Mouse (Mus musculus): ENCODE data around the gene Lrpprc. TPM values are rescaled to one million over a fixed set of nuclear protein-coding genes. Genes with fewer than 3 reads are reported as not detected.

The Lrpprc gene
- total and polyA plus RNA-seq, 2 experiments: 17.4 to 103 TPM

- peak; percentile 99 for DNase-seq (ENCODE audit: extremely low read depth, low read depth, low spot score)
- WGBS: 34% methylated on average over 9 of the region's 9 CpGs
- peaks cover 13% of the 10 kb centered on the region; the same call in 1 of the 2 replicates for H3K79me2 ChIP-seq (ENCODE audit: control insufficient read depth, insufficient read depth, low read length)
- peak overlapping the region; percentile 47 for H3K4me3 ChIP-seq (ENCODE audit: insufficient read depth, low read depth, low read length)
- peak overlapping the region; percentile 98 for H3K27ac ChIP-seq (replicated peaks; ENCODE audit: insufficient read depth, low read depth, low read length)
- H3K9ac ChIP-seq (ENCODE audit: low read depth, low read length): peak overlapping the region; percentile 80
- no peaks in the 10 kb centered on the region for H3K27me3 ChIP-seq (ENCODE audit: control insufficient read depth, insufficient read depth, low read length)
- peaks cover 34% of the 10 kb centered on the region for H3K4me1 ChIP-seq (ENCODE audit: control insufficient read depth, insufficient read depth, low read length)
- TF ChIP-seq CTCF (IDR thresholded peaks at IDR 0.05; ENCODE audit: low read depth, low read length): no peak
- no peak for TF ChIP-seq POLR2A (IDR thresholded peaks at IDR 0.05; ENCODE audit: extremely low read depth, insufficient read depth, low read length)
- peaks cover 22% of the 10 kb centered on the region for H3K36me3 ChIP-seq (ENCODE audit: control insufficient read depth, insufficient read depth, low read length)
These were observed 52.4 kb downstream of the Lrpprc start for GRCm38 (mm10) chr17:84738073-84738797.

- no peak for TF ChIP-seq POLR2A (IDR thresholded peaks at IDR 0.05; ENCODE audit: extremely low read depth, insufficient read depth, low read length)
- no peak for TF ChIP-seq CTCF (IDR thresholded peaks at IDR 0.05; ENCODE audit: low read depth, low read length)
- Histone ChIP-seq H3K4me1 (ENCODE audit: control insufficient read depth, insufficient read depth, low read length) (peaks cover 36% of the 10 kb centered on the region), H3K79me2 (ENCODE audit: control insufficient read depth, insufficient read depth, low read length) (peaks cover 11% of the 10 kb centered on the region; the same call in 1 of the 2 replicates), H3K4me3 (ENCODE audit: insufficient read depth, low read depth, low read length) (no peak overlapping the region), H3K27me3 (ENCODE audit: control insufficient read depth, insufficient read depth, low read length) (no peaks in the 10 kb centered on the region), H3K36me3 (ENCODE audit: control insufficient read depth, insufficient read depth, low read length) (peaks cover 19% of the 10 kb centered on the region), H3K9ac (ENCODE audit: low read depth, low read length) (no peak overlapping the region), H3K27ac (replicated peaks; ENCODE audit: insufficient read depth, low read depth, low read length) (peak overlapping the region; percentile 64)
- no peak for DNase-seq (ENCODE audit: extremely low read depth, low read depth, low spot score)
- 93% methylated on average over 9 of the region's 9 CpGs for WGBS
These were observed 53.9 kb downstream of the Lrpprc start for GRCm38 (mm10) chr17:84736719-84737118.

- H3K27me3 ChIP-seq (ENCODE audit: control insufficient read depth, insufficient read depth, low read length): no peaks in the 10 kb centered on the region
- H3K4me1 ChIP-seq (ENCODE audit: control insufficient read depth, insufficient read depth, low read length): peaks cover 24% of the 10 kb centered on the region
- no peak overlapping the region for H3K4me3 ChIP-seq (ENCODE audit: insufficient read depth, low read depth, low read length)
- WGBS: 22% methylated on average over 8 of the region's 8 CpGs
- TF ChIP-seq CTCF (IDR thresholded peaks at IDR 0.05; ENCODE audit: low read depth, low read length) (no peak), POLR2A (IDR thresholded peaks at IDR 0.05; ENCODE audit: extremely low read depth, insufficient read depth, low read length) (no peak)
- peak; percentile 97 for DNase-seq (ENCODE audit: extremely low read depth, low read depth, low spot score)
- peak overlapping the region; percentile 93 for H3K27ac ChIP-seq (replicated peaks; ENCODE audit: insufficient read depth, low read depth, low read length)
- peak overlapping the region; percentile 19 for H3K9ac ChIP-seq (ENCODE audit: low read depth, low read length)
- H3K79me2 ChIP-seq (ENCODE audit: control insufficient read depth, insufficient read depth, low read length): peaks cover 14% of the 10 kb centered on the region; the same call in 1 of the 2 replicates
- H3K36me3 ChIP-seq (ENCODE audit: control insufficient read depth, insufficient read depth, low read length): peaks cover 36% of the 10 kb centered on the region
These were observed 58.0 kb downstream of the Lrpprc start for GRCm38 (mm10) chr17:84732612-84733011.

GRCm38 (mm10) chr17:84731361-84731760 is 59.2 kb downstream of the Lrpprc start:
- no peaks in the 10 kb centered on the region for H3K27me3 ChIP-seq (ENCODE audit: control insufficient read depth, insufficient read depth, low read length)
- peak overlapping the region; percentile 25; the same call in 1 of the 2 replicates for H3K27ac ChIP-seq (replicated peaks; ENCODE audit: insufficient read depth, low read depth, low read length)
- TF ChIP-seq CTCF (IDR thresholded peaks at IDR 0.05; ENCODE audit: low read depth, low read length) (no peak), POLR2A (IDR thresholded peaks at IDR 0.05; ENCODE audit: extremely low read depth, insufficient read depth, low read length) (no peak)
- no peak for DNase-seq (ENCODE audit: extremely low read depth, low read depth, low spot score)
- H3K4me1 ChIP-seq (ENCODE audit: control insufficient read depth, insufficient read depth, low read length): peaks cover 19% of the 10 kb centered on the region
- peaks cover 7% of the 10 kb centered on the region; the same call in 1 of the 2 replicates for H3K79me2 ChIP-seq (ENCODE audit: control insufficient read depth, insufficient read depth, low read length)
- peaks cover 44% of the 10 kb centered on the region for H3K36me3 ChIP-seq (ENCODE audit: control insufficient read depth, insufficient read depth, low read length)
- H3K9ac ChIP-seq (ENCODE audit: low read depth, low read length): no peak overlapping the region
- WGBS: 94% methylated on average over 12 of the region's 12 CpGs
- no peak overlapping the region for H3K4me3 ChIP-seq (ENCODE audit: insufficient read depth, low read depth, low read length)

GRCm38 (mm10) chr17:84729140-84729539 is 61.4 kb downstream of the Lrpprc start:
- 95% methylated on average over 5 of the region's 5 CpGs for WGBS
- DNase-seq (ENCODE audit: extremely low read depth, low read depth, low spot score): no peak
- no peak overlapping the region for H3K4me3 ChIP-seq (ENCODE audit: insufficient read depth, low read depth, low read length)
- no peak overlapping the region for H3K9ac ChIP-seq (ENCODE audit: low read depth, low read length)
- H3K36me3 ChIP-seq (ENCODE audit: control insufficient read depth, insufficient read depth, low read length): peaks cover 54% of the 10 kb centered on the region
- H3K4me1 ChIP-seq (ENCODE audit: control insufficient read depth, insufficient read depth, low read length): peaks cover 9% of the 10 kb centered on the region
- TF ChIP-seq POLR2A (IDR thresholded peaks at IDR 0.05; ENCODE audit: extremely low read depth, insufficient read depth, low read length) (no peak), CTCF (IDR thresholded peaks at IDR 0.05; ENCODE audit: low read depth, low read length) (no peak)
- no peaks in the 10 kb centered on the region for H3K27me3 ChIP-seq (ENCODE audit: control insufficient read depth, insufficient read depth, low read length)
- H3K27ac ChIP-seq (replicated peaks; ENCODE audit: insufficient read depth, low read depth, low read length): no peak overlapping the region
- H3K79me2 ChIP-seq (ENCODE audit: control insufficient read depth, insufficient read depth, low read length): peaks cover 4% of the 10 kb centered on the region; the same call in 1 of the 2 replicates

Data from liver, adult 2 months (tissue).